Mouse (Mus musculus): ENCODE measurements around the gene Snrnp40.

DNA sequence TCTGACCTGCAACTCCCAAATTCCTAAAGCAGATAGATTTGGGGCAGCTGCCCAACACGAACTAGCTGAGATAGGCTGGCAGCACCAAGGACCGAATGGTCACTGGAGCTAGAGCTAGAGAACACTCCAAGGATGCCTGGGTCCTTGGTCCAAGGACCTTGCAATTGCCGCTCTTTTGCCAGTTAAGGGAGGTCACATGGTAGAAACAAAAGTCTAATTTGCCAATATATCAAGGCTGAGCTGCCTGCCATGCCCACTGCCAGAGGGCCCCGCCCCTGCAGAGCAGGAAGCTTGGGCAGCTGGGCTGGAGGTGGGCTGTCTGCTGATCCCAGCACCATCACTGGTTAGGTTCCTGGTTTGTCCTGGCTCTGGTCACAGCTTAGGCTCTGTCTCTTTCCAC, 46.4 kb upstream of the Snrnp40 start:
- TF ChIP-seq CTCF (IDR thresholded peaks at IDR 0.05; ENCODE audit: low read depth, low read length) (no peak), POLR2A (IDR thresholded peaks at IDR 0.05; ENCODE audit: extremely low read depth, insufficient read depth, low read length) (no peak)
